Mouse (Mus musculus) thymus, postnatal 10 days (tissue): ENCODE data around the gene Zfp157.
"Not testable (repeated sequence)": the region's sequence is repeated elsewhere in the genome, so short reads cannot be mapped to it uniquely, and the experiment has no call there.

ENCODE experiments used
- DNase-seq, 2 experiments: peaks; one replicate each; pipeline ENCODE4 v3.0.0; 2021; ENCODE audit warnings: low spot score in 2 of 2

The Zfp157 gene

DNA sequence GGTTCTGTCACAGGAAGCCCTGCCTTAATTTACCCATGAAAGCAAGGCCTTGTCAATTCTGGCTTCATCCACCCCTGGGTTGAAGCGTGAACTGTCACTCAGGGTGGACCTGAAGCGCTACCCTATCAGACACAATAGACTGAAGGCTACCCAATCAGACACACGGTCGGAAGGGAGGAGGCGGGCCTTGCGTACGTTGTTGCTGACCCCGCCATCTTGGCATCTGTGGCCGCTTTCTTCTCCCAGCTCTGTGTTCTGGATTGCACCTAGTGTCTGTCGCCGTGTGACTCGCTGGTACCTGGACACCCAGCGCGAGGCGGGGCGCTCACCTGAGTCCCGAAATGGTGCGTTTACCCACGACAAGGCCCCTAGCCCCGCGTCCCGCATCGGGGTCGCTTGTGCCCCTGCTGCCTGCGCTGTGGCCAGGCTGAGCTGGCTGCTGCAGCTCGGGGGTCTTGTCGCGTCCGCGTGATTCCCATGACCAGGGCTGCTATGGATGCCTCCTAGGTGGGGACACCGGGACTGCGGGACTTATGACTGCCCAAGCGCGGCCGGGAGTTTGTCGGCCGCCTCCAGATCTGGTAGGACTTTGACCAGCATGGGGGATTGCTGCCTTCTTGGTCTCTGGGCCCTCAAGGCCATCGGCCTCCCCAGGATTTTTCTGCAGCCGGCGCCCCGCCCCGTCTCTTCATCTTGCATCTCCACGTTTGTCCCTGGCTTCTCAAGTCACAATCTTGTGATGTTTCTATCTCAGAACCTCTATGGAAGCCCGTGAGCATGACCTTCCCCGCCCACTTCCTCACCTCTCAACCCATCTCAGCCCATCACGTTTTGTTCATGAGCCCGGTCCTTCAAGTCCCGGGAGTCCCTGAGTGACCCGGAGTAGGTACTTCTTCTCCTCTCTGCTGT, at the start of gene Zfp157:
Zfp157 (plus strand) TSS at position 183 of the 909 bp plus-strand sequence.
- DNase-seq, result peak; percentile 82 to 87

DNA sequence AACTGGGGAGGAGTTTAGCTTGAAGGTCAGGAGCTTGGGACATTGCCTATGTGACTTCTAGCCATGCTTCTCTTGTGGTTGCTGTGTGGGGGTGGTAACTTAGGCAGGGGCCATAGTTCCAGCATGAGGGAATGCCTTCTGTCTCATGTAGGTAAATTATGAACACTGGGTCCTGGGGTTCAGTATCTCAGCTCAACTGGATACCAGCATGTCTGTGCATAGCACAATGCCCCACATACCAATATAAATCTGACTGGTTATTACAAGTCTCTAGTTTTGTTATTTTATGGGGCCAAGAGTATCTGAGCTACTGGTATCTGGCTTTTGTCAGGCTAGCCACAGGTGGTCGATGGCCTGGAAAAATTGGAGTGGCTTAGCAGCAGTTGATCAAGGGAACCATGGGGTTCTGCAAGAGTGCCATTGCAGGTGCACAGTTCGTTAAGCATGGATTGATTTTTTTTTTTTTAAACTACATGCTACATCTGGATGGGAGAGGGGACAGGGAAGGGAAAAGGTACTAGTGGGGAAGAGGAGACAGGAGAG, 43.4 kb upstream of the Zfp157 start:
- DNase-seq, result no peak

DNA sequence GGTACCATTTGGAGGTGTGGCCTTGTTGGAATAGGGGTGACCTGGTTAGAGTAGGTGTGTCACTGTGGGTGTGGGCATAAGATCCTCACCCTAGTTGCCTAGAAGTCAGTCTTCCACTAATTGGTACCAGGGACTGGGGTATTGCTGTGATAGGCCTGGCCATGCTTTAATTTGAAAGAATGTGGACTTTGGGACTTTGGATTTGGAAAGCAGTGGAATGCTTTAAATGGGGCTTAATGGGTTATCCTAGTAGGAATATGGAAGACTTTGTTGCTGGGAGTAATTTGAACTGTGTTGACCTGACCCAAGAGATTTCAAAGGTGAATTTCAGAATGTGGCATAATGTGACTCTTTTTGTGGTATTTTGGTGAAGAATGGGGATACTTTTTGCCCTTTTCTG, 40.8 kb upstream of the Zfp157 start:
- not testable (repeated sequence) for DNase-seq

DNA sequence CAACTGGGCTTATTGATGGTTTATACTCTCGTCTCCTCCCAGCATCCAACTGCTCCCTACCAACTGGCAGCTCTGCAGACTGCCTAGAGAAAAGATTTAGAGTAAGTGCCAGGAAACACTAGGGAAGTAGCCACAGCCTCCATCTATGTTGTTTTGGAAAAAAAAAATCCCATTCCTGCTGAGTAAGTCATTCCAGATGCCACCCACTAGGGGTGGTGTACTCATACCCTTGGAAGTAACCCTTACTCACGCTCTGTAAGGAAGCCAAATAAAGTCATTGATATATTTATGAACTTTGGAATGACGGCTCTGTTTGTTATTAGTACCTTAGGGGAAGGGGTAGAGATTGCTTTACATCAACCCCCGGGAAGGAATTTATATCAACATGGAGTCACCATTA, 17.1 kb downstream of the Zfp157 start:
- no peak for DNase-seq

DNA sequence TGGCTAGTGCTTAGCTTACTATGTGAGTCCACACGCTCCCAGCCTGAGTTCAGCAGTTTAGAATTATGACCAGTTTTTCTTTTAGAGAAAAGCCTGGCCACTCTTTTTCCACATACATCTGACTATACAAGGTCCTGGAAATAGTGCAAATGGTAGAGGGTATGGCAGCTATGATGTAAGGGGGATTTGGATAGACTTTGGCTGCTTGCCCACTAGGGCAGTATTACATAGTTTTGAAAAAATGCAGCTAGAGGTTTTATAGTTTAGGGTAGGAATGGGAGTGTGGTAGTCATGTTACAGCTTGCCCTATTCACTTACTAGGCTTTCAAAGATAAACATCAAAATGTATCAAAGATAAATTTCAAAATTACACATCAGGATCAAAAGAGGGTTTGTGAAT, 17.8 kb downstream of the Zfp157 start:
- no peak for DNase-seq

DNA sequence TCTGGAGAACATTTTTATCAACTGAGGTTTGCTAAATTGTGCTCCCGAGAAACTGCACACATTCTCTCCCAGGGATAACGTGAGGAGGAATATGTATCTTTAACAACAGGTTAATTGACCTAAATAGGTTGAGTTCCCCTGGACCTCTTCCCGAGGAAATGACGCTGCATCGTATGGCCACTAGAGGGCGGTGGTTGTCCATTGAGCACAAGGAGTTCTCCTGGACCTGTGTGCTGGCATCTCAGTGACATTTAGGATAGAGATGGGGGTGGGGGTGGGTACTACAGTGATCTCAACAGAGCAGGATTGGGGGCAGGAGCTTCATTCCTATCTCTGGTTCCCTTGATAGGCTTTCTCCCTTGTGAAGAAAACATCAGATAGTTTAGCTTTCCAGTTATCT, 32.3 kb downstream of the Zfp157 start:
- DNase-seq, result peak; percentile 10 to 49

DNA sequence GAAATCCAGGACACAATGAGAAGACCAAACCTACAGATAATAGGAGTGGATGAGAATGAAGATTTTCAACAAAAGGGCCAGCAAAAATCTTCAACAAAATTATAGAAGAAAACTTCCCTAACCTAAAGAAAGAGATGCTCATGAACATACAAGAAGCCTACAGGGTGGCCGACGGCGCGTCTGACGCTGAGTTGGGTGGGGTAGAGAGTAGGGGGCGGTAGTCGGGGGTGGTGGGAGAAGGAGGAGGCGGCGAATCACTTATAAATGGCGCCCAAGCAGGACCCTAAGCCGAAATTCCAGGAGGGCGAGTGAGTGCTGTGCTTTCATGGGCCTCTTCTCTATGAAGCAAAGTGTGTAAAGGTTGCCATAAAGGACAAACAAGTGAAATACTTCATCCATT, 63.3 kb downstream of the Zfp157 start:
- not testable (repeated sequence) for DNase-seq
